Mouse (Mus musculus): Measurements from ENCODE around the gene Mettl5. TPM values are rescaled to one million over a fixed set of nuclear protein-coding genes. Genes with fewer than 3 reads are reported as not detected.

Gene Mettl5
- polyA plus RNA-seq, 1 experiment from 2014 or later = 37.1 TPM

GRCm38 (mm10) chr2:69838707-69839106 is 46.7 kb downstream of the Mettl5 start:
- H3K9me3 ChIP-seq = no peaks in the 10 kb centered on the region
- peaks cover 36% of the 10 kb centered on the region for H3K36me3 ChIP-seq
- no peaks in the 10 kb centered on the region for H3K27me3 ChIP-seq (ENCODE audit: insufficient read depth, poor library complexity, severe bottlenecking)
- H3K27ac ChIP-seq = no peak overlapping the region
- DNase-seq (ENCODE audit: low spot score) = no peak
- no peak overlapping the region for H3K4me3 ChIP-seq
- no peaks in the 10 kb centered on the region for H3K4me1 ChIP-seq

DNA sequence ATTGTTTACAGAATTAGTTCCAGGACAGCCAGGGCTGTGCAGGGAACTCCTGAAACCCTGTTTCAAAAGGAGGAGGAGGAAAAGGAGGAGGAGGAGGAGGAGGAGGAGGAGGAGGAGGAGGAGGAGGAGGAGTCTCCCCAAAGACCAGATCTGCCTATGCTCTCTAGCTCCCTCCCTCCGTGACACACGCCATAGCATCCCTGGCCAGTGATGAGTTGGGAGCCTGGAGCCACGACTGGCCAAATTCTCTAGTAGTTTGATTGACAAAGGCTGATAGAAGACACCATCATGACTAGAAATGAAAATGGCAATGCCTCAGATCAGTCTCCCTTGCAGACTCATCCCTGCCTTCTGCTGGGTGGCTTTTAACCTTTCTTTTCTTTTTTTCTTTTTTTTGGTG is 47.4 kb downstream of the Mettl5 start:
- no peaks in the 10 kb centered on the region for H3K27me3 ChIP-seq (ENCODE audit: insufficient read depth, poor library complexity, severe bottlenecking)
- no peak for DNase-seq (ENCODE audit: low spot score)
- peaks cover 43% of the 10 kb centered on the region for H3K36me3 ChIP-seq
- WGBS = 44% methylated on average over 3 of the region's 3 CpGs
- H3K4me1 ChIP-seq = no peaks in the 10 kb centered on the region
- no peak overlapping the region for H3K4me3 ChIP-seq
- no peaks in the 10 kb centered on the region for H3K9me3 ChIP-seq
- no peak overlapping the region for H3K27ac ChIP-seq

DNA sequence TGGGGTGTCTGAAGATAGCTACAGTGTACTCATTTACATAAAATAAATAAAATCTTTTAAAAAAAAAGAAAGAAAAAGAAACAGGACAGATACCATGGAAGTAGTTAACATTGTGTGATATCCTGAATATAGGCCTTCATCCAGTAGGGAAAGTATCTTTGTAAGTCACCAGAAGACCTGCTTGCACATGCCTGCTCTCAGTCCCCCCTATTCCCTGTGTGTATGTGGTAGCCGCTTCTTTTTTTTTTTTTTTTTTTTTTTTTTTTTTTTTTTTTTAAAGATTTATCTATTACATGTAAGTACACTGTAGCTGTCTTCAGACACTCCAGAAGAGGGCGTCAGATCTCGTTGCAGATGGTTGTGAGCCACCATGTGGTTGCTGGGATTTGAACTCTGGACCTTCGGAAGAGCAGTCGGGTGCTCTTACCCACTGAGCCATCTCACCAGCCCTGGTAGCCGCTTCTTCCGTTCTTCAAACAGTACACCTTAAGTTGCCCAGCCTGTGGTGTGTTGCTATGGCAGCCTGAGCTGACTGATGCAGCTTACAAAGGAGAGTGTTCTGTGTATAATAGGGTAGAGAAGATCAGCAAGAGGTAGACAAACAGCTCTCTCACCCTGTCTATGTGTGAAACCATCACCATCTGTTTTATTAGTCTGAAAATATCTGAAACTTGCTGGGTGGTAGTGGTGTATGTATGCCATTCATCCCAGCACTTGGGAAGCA is 48.0 kb downstream of the Mettl5 start:
- H3K9me3 ChIP-seq = no peaks in the 10 kb centered on the region
- H3K4me3 ChIP-seq = no peak overlapping the region
- no peak overlapping the region for H3K27ac ChIP-seq
- H3K27me3 ChIP-seq (ENCODE audit: insufficient read depth, poor library complexity, severe bottlenecking) = no peaks in the 10 kb centered on the region
- H3K36me3 ChIP-seq = peaks cover 49% of the 10 kb centered on the region
- WGBS = 79% methylated on average over 7 of the region's 7 CpGs
- H3K4me1 ChIP-seq = no peaks in the 10 kb centered on the region
- no peak for DNase-seq (ENCODE audit: low spot score)

DNA sequence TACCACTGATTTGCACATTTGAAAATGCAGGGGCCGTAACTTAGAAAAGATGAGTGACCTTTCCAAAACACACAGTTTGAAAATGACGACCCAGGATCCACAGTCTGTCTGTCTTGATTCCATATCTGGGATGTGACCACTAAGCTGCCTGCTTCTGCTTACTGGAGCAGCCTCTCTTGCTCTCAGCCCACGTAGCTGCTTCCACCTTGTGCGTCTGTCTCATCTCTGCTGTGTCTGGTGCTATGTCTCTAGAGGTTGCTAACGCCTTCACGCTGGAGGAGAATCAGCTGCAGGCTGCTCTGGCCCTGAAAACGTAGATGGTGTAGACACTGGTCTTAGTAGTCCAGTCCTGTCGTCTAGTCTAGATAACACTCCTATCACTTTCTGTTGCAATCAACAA is 55.3 kb downstream of the Mettl5 start:
- H3K27me3 ChIP-seq (ENCODE audit: insufficient read depth, poor library complexity, severe bottlenecking) = no peaks in the 10 kb centered on the region
- 81% methylated on average over 8 of the region's 8 CpGs for WGBS
- H3K36me3 ChIP-seq = peaks cover 79% of the 10 kb centered on the region
- H3K4me1 ChIP-seq = peaks cover 5% of the 10 kb centered on the region
- no peaks in the 10 kb centered on the region for H3K9me3 ChIP-seq
- DNase-seq (ENCODE audit: low spot score) = peak; percentile 64
- no peak overlapping the region for H3K4me3 ChIP-seq
- H3K27ac ChIP-seq = no peak overlapping the region

DNA sequence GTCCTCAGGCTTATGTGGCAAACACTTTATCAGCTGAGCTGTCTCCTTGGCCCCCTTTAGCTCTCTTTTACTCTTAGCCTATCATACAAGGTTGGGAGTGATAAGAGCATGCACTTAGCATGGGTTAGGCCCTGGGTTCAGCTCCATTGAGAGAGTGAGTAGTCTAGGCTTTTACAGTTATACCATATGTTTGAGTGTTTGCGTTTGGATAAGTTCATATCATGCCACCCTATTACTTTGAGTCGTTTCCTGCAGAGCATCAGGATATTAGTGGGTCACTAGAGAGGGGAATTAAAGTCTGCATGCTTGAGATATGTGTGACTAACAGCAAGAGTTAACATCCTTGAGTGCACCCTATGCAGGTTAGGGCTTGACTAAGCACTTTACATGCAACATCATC is 55.7 kb downstream of the Mettl5 start:
- peak; percentile 11 for DNase-seq (ENCODE audit: low spot score)
- no peak overlapping the region for H3K4me3 ChIP-seq
- no peaks in the 10 kb centered on the region for H3K9me3 ChIP-seq
- peaks cover 6% of the 10 kb centered on the region for H3K4me1 ChIP-seq
- peaks cover 77% of the 10 kb centered on the region for H3K36me3 ChIP-seq
- no peaks in the 10 kb centered on the region for H3K27me3 ChIP-seq (ENCODE audit: insufficient read depth, poor library complexity, severe bottlenecking)
- no peak overlapping the region for H3K27ac ChIP-seq
- 92% methylated on average over 2 of the region's 2 CpGs for WGBS

GRCm38 (mm10) chr2:69828031-69828430 is 57.4 kb downstream of the Mettl5 start:
- Histone ChIP-seq H3K27ac (no peak overlapping the region), H3K4me3 (no peak overlapping the region), H3K27me3 (ENCODE audit: insufficient read depth, poor library complexity, severe bottlenecking) (no peaks in the 10 kb centered on the region), H3K36me3 (peaks cover 67% of the 10 kb centered on the region), H3K9me3 (no peaks in the 10 kb centered on the region), H3K4me1 (peaks cover 20% of the 10 kb centered on the region)
- WGBS = 41% methylated on average over 7 of the region's 7 CpGs
- DNase-seq (ENCODE audit: low spot score) = peak; percentile 39

GRCm38 (mm10) chr2:69826380-69826779 is 59.0 kb downstream of the Mettl5 start:
- Histone ChIP-seq H3K9me3 (no peaks in the 10 kb centered on the region), H3K27me3 (ENCODE audit: insufficient read depth, poor library complexity, severe bottlenecking) (no peaks in the 10 kb centered on the region), H3K4me3 (no peak overlapping the region), H3K4me1 (peaks cover 26% of the 10 kb centered on the region), H3K36me3 (peaks cover 56% of the 10 kb centered on the region), H3K27ac (no peak overlapping the region)
- WGBS = 71% methylated on average over 2 of the region's 2 CpGs
- peak; percentile 72 for DNase-seq (ENCODE audit: low spot score)

GRCm38 (mm10) chr2:69825898-69826297 is 59.5 kb downstream of the Mettl5 start:
- peaks cover 30% of the 10 kb centered on the region for H3K4me1 ChIP-seq
- H3K36me3 ChIP-seq = peaks cover 51% of the 10 kb centered on the region
- no peak overlapping the region for H3K27ac ChIP-seq
- 84% methylated on average over 10 of the region's 10 CpGs for WGBS
- no peak overlapping the region for H3K4me3 ChIP-seq
- H3K27me3 ChIP-seq (ENCODE audit: insufficient read depth, poor library complexity, severe bottlenecking) = no peaks in the 10 kb centered on the region
- no peaks in the 10 kb centered on the region for H3K9me3 ChIP-seq
- peak; percentile 36 for DNase-seq (ENCODE audit: low spot score)

DNA sequence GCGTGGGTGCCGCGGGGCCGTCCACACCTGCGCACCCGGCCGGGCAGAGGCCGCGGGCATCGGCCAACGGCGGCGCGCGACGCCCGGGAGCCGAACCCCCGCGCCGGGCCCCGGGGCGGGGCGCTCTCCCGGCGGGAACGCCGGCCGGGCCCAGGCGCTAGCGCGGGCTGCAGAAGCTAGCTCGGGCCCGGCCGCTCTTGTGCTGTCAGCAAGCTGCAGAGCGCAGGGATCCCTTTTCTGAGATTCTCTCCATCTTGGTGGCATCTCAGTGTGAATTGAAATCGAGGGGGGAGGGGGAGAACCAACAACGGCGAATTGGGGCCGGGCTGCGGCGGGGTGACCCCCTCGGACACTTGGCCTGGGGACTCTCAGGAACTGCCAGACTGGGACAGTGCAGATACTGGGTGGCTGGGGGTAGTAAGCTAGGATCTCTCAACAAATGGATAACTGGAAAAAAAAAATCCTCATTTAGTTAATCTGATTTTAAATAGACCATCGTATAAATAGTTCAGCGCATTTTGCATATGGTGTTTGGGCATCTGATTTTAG is 62.2 kb downstream of the Mettl5 start:
- H3K9me3 ChIP-seq = no peaks in the 10 kb centered on the region
- peaks cover 28% of the 10 kb centered on the region for H3K4me1 ChIP-seq
- peak overlapping the region; percentile 92 for H3K4me3 ChIP-seq
- H3K27ac ChIP-seq = peak overlapping the region; percentile 99
- 1% methylated on average over 45 of the region's 45 CpGs for WGBS
- H3K27me3 ChIP-seq (ENCODE audit: insufficient read depth, poor library complexity, severe bottlenecking) = no peaks in the 10 kb centered on the region
- peaks cover 26% of the 10 kb centered on the region for H3K36me3 ChIP-seq
- peak; percentile 75 for DNase-seq (ENCODE audit: low spot score)

DNA sequence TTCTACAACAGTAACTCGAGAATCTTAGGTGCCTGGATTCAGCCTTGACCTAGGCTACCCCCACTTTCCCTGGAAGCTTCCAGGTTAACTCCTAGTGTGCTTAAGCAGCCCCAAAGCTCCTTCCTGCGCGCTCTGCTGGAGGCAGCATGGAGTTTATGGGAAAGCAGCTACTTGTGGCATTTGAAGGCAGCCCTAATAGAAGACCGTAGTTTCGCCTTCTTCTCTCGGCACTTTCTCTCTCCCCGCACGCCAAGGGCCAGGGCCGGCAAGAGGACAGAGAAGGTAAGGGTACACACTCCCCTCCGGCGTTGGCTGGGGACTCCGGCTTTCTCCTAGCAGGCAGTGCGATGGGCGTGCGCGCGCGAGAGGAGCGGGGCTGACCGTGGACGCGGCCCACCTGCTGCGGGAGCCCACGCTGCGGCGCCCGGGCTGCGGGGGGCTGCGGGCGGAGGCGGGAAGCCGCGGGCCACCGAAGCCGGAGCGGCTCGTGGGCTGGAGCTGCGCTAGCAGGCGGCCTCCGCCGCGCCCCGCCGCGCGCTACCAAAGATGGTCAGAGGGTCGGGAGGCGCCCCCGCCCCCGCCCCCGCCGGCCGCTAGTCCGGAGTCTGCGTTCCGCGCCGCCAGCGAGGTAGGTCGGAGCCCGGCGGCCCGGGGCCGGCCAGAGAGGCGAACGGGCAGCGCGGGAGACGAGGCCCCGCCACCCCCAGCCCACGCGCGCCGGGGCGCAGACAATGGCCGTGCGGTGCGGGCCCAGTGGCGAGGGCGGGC is 62.9 kb downstream of the Mettl5 start:
- under 1% methylated on average over 79 of the region's 80 CpGs for WGBS
- Histone ChIP-seq H3K4me3 (peak overlapping the region; percentile 92), H3K9me3 (no peaks in the 10 kb centered on the region), H3K36me3 (peaks cover 23% of the 10 kb centered on the region), H3K27me3 (ENCODE audit: insufficient read depth, poor library complexity, severe bottlenecking) (no peaks in the 10 kb centered on the region), H3K4me1 (peaks cover 25% of the 10 kb centered on the region; the same call in 1 of the 2 replicates), H3K27ac (peak overlapping the region; percentile 99)
- peak; percentile 89 for DNase-seq (ENCODE audit: low spot score)

GRCm38 (mm10) chr2:69821711-69822110 is 63.7 kb downstream of the Mettl5 start, which contains the start of gene Klhl23:
Gene Klhl23 (plus strand): TSS chr2:69821944.
- peak; percentile 81 for DNase-seq (ENCODE audit: low spot score)
- 8% methylated on average over 8 of the region's 8 CpGs for WGBS
- Histone ChIP-seq H3K4me3 (peak within 1 kb of the TSS; percentile 92), H3K4me1 (peaks cover 25% of the 10 kb centered on the region; the same call in 1 of the 2 replicates), H3K27me3 (ENCODE audit: insufficient read depth, poor library complexity, severe bottlenecking) (no peaks in the 10 kb centered on the region), H3K36me3 (peaks cover 18% of the 10 kb centered on the region), H3K9me3 (no peaks in the 10 kb centered on the region), H3K27ac (peak within 1 kb of the TSS; percentile 99)
